Mouse (Mus musculus): ENCODE results near the gene Olfr926. TPM values are rescaled to one million over a fixed set of nuclear protein-coding genes. Genes with fewer than 3 reads are reported as not detected.
"Not testable (repeated sequence)": the region's sequence is repeated elsewhere in the genome, so short reads cannot be mapped to it uniquely, and the experiment has no call there.

Gene Olfr926
- not detected in 2 replicates for polyA plus RNA-seq (2011; ENCODE audit: insufficient read depth, insufficient read length, low replicate concordance, missing spikeins)

- no peaks in the 10 kb centered on the region for H3K4me1 ChIP-seq (ENCODE audit: control insufficient read depth, insufficient read depth, low read length)
- no peak within 1 kb of the TSS for H3K4me3 ChIP-seq (replicated peaks; ENCODE audit: control insufficient read depth, low read depth, low read length)
- H3K27ac ChIP-seq (ENCODE audit: control insufficient read depth, insufficient read depth, low read depth, low read length, poor library complexity), result no peak within 1 kb of the TSS
- WGBS, result 68% methylated on average over 2 of the region's 2 CpGs
- TF ChIP-seq CTCF (IDR thresholded peaks at IDR 0.05; ENCODE audit: control insufficient read depth, insufficient read depth, low read length), result no peak
- TF ChIP-seq POLR2A (IDR thresholded peaks at IDR 0.05; ENCODE audit: borderline replicate concordance, control insufficient read depth, low read depth, low read length), result no peak
Observed at GRCm38 (mm10) chr9:38876826-38877225, at the start of gene Olfr926. Gene Olfr926 (plus strand): TSS chr9:38877126.

DNA sequence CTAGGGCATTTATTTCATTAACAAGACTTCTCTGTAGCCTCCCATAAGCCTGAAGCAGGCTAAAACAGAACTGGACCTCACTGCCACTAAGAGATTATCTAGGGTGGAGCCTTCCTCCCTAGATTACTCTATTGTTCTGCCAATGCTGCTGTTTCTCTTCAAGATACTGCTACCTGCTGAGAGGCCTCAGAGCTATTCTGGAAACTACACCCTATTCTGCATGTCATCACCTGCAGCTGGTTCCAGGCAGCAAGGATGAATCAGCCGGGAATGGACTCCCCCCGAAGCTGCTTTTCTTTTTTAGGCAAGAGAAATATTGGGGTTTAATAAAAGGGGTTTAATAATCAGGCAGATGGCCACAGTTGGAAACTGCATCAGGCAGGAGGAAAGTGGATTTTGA is 43.9 kb upstream of the Olfr926 start:
- Histone ChIP-seq H3K27ac (ENCODE audit: control insufficient read depth, insufficient read depth, low read depth, low read length, poor library complexity) (no peak overlapping the region), H3K4me3 (replicated peaks; ENCODE audit: control insufficient read depth, low read depth, low read length) (no peak overlapping the region), H3K4me1 (ENCODE audit: control insufficient read depth, insufficient read depth, low read length) (no peaks in the 10 kb centered on the region)
- TF ChIP-seq CTCF (IDR thresholded peaks at IDR 0.05; ENCODE audit: control insufficient read depth, insufficient read depth, low read length) (no peak), POLR2A (IDR thresholded peaks at IDR 0.05; ENCODE audit: borderline replicate concordance, control insufficient read depth, low read depth, low read length) (no peak)
- WGBS, result 73% methylated on average over 2 of the region's 2 CpGs

- Histone ChIP-seq H3K27ac (ENCODE audit: control insufficient read depth, insufficient read depth, low read depth, low read length, poor library complexity) (no peak within 1 kb of the TSS), H3K4me1 (ENCODE audit: control insufficient read depth, insufficient read depth, low read length) (no peaks in the 10 kb centered on the region), H3K4me3 (replicated peaks; ENCODE audit: control insufficient read depth, low read depth, low read length) (no peak within 1 kb of the TSS)
- TF ChIP-seq CTCF (IDR thresholded peaks at IDR 0.05; ENCODE audit: control insufficient read depth, insufficient read depth, low read length), result no peak
- TF ChIP-seq POLR2A (IDR thresholded peaks at IDR 0.05; ENCODE audit: borderline replicate concordance, control insufficient read depth, low read depth, low read length), result no peak
- WGBS, result 62% methylated on average over 1 of the region's 1 CpGs
Observed at GRCm38 (mm10) chr9:38844149-38844548, 32.8 kb upstream of the Olfr926 start, which contains the start of gene Olfr924. Gene Olfr924 (plus strand): TSS chr9:38844449.

DNA sequence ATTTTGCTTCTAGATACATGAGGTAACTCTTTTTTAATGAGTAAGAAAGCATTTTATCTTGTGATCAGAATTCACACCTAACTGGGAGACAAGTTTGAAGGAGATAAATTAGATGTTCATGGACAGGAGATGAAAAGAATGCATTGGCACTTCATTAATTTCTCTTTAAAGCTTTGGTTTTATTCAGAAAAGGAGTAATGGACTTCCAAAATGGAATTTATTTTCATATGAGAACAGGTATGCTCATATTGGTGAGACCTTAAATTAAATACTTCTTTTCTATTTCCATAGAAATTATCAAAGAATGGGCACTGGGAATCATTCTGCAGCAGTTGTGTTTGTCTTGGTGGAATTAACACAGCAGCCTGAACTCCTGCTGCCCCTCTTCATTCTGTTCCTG is 22.2 kb upstream of the Olfr926 start, which contains the start of gene Olfr26:
TSS of gene Olfr26 (plus strand) at position 301 of the 400 bp plus-strand sequence.
- H3K27ac ChIP-seq (ENCODE audit: control insufficient read depth, insufficient read depth, low read depth, low read length, poor library complexity), result no peak within 1 kb of the TSS
- no peak within 1 kb of the TSS for H3K4me3 ChIP-seq (replicated peaks; ENCODE audit: control insufficient read depth, low read depth, low read length)
- H3K4me1 ChIP-seq (ENCODE audit: control insufficient read depth, insufficient read depth, low read length), result no peaks in the 10 kb centered on the region
- TF ChIP-seq CTCF (IDR thresholded peaks at IDR 0.05; ENCODE audit: control insufficient read depth, insufficient read depth, low read length), result no peak
- TF ChIP-seq POLR2A (IDR thresholded peaks at IDR 0.05; ENCODE audit: borderline replicate concordance, control insufficient read depth, low read depth, low read length), result no peak

DNA sequence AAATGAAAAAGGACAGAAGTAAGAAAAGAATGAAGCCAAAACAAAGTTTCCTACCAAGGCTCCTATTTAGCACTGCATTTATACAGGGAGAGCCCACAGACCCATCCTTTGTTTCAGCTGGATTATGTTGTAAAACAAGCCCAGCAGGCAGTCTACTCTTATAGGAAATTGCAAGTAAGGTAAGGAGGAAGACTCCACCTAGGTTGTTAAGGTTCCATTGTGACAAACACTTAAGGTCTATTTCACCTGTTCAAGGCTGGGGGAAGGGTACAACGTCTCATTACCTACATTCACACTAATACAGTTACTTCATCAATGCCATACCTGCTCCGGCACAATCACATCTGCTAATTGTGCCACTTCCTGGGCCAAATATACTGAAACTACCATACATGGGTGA is 2.0 kb upstream of the Olfr926 start:
- H3K27ac ChIP-seq (ENCODE audit: control insufficient read depth, insufficient read depth, low read depth, low read length, poor library complexity); H3K4me3 ChIP-seq (replicated peaks; ENCODE audit: control insufficient read depth, low read depth, low read length); H3K4me1 ChIP-seq (ENCODE audit: control insufficient read depth, insufficient read depth, low read length): not testable (repeated sequence)
- WGBS, result 47% methylated on average over 2 of the region's 2 CpGs

Other genes starting within 250 kb of the Olfr926 start
- not detected in 2 replicates for gene Olfr916, start 217.3 kb upstream of the Olfr926 start, polyA plus RNA-seq (2011; ENCODE audit: insufficient read depth, insufficient read length, low replicate concordance, missing spikeins)
- not detected in 2 replicates for gene Olfr917, start 211.3 kb upstream of the Olfr926 start, polyA plus RNA-seq (2011; ENCODE audit: insufficient read depth, insufficient read length, low replicate concordance, missing spikeins)
- gene Olfr918, start 202.5 kb upstream of the Olfr926 start, polyA plus RNA-seq (2011; ENCODE audit: insufficient read depth, insufficient read length, low replicate concordance, missing spikeins), result not detected in 2 replicates
- gene Olfr919, start 173.5 kb upstream of the Olfr926 start, polyA plus RNA-seq (2011; ENCODE audit: insufficient read depth, insufficient read length, low replicate concordance, missing spikeins), result not detected in 2 replicates
- 6.4 and 8.9 TPM in 2 replicates for gene Vwa5a, start 158.9 kb upstream of the Olfr926 start, polyA plus RNA-seq (2011; ENCODE audit: insufficient read depth, insufficient read length, low replicate concordance, missing spikeins)
- not detected in 2 replicates for gene Olfr920, start 124.8 kb upstream of the Olfr926 start, polyA plus RNA-seq (2011; ENCODE audit: insufficient read depth, insufficient read length, low replicate concordance, missing spikeins)
- not detected in 2 replicates for gene Olfr921, start 104.1 kb upstream of the Olfr926 start, polyA plus RNA-seq (2011; ENCODE audit: insufficient read depth, insufficient read length, low replicate concordance, missing spikeins)
- not detected in 2 replicates for gene Olfr922, start 62.5 kb upstream of the Olfr926 start, polyA plus RNA-seq (2011; ENCODE audit: insufficient read depth, insufficient read length, low replicate concordance, missing spikeins)
- gene Olfr923, start 50.6 kb upstream of the Olfr926 start, polyA plus RNA-seq (2011; ENCODE audit: insufficient read depth, insufficient read length, low replicate concordance, missing spikeins), result not detected in 2 replicates
- gene Olfr924, start 32.7 kb upstream of the Olfr926 start, polyA plus RNA-seq (2011; ENCODE audit: insufficient read depth, insufficient read length, low replicate concordance, missing spikeins), result not detected in 2 replicates
- not detected in 2 replicates for gene Olfr26, start 22.1 kb upstream of the Olfr926 start, polyA plus RNA-seq (2011; ENCODE audit: insufficient read depth, insufficient read length, low replicate concordance, missing spikeins)
- gene Olfr930, start 52.7 kb downstream of the Olfr926 start, polyA plus RNA-seq (2011; ENCODE audit: insufficient read depth, insufficient read length, low replicate concordance, missing spikeins), result not detected in 2 replicates
- gene Olfr933, start 95.2 kb downstream of the Olfr926 start, polyA plus RNA-seq (2011; ENCODE audit: insufficient read depth, insufficient read length, low replicate concordance, missing spikeins), result not detected in 2 replicates
- gene Olfr934, start 111.2 kb downstream of the Olfr926 start, polyA plus RNA-seq (2011; ENCODE audit: insufficient read depth, insufficient read length, low replicate concordance, missing spikeins), result not detected in 2 replicates
- not detected in 2 replicates for gene Olfr935, start 122.6 kb downstream of the Olfr926 start, polyA plus RNA-seq (2011; ENCODE audit: insufficient read depth, insufficient read length, low replicate concordance, missing spikeins)
- not detected in 2 replicates for gene Olfr146, start 146.3 kb downstream of the Olfr926 start, polyA plus RNA-seq (2011; ENCODE audit: insufficient read depth, insufficient read length, low replicate concordance, missing spikeins)
- not detected in 2 replicates for gene Olfr937, start 187.8 kb downstream of the Olfr926 start, polyA plus RNA-seq (2011; ENCODE audit: insufficient read depth, insufficient read length, low replicate concordance, missing spikeins)
- not detected in 2 replicates for gene Olfr938, start 201.8 kb downstream of the Olfr926 start, polyA plus RNA-seq (2011; ENCODE audit: insufficient read depth, insufficient read length, low replicate concordance, missing spikeins)